Mouse (Mus musculus): ENCODE data around the gene 4930474N05Rik.

DNA sequence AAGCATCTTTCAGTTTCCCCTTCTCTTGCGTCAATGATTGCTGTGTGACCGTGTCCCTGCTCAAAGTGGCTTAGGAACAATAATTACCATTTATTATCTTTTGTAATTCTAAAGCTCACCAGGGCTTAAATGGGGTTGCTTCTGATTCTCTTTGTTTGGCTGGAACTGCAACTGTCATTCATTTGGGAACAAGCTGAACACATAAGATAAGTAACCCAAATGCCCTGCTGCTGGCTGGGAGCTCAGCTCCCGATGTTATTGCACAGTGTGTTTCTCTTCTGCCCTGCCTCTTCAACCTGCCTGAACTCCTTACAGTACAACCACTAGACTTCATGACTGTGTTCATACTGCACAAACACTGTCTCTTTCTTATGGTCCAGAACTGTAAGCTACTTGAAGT, 41.0 kb downstream of the 4930474N05Rik start:
- TF ChIP-seq CTCF (IDR thresholded peaks at IDR 0.05; ENCODE audit: control insufficient read depth, insufficient read depth, insufficient read length) (no peak), USF1 (IDR thresholded peaks at IDR 0.05; ENCODE audit: low read depth) (no peak), MAX (IDR thresholded peaks at IDR 0.05) (no peak), MYOG (IDR thresholded peaks at IDR 0.05; ENCODE audit: control insufficient read depth, extremely low read depth, insufficient read length) (no peak), FOSL1 (IDR thresholded peaks at IDR 0.05; ENCODE audit: insufficient read depth, low read length, poor library complexity, severe bottlenecking) (no peak), MYOD1 (IDR thresholded peaks at IDR 0.05; ENCODE audit: control insufficient read depth, insufficient read length, low read depth) (no peak), CEBPB (IDR thresholded peaks at IDR 0.05; ENCODE audit: low read depth) (no peak)
